Mouse (Mus musculus): ENCODE measurements around the gene Dmwd.

DNA sequence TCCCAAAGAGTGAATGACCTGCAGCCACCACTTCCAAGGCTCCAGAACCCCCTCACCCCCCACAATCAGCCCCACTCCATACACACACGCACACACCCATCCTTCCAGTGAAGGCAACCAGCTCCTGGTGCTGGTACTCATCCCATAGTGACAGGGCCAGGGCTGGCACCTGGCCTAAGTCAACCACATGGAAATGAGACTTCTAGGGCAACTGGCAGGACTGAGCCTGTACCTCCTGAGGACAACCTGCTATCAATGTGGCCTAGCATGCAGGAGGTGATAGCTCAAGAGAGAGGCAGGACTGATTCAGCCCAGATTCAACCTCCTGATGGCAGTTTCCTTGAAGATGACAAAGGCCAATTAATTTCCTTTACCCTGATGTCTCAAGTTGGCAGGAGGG, 24.3 kb downstream of the Dmwd start:
- TF ChIP-seq CTCF (IDR thresholded peaks at IDR 0.05; ENCODE audit: borderline replicate concordance, insufficient read depth, low read depth, low read length) (no peak), POLR2A (IDR thresholded peaks at IDR 0.05; ENCODE audit: borderline replicate concordance, insufficient read depth, low read length) (no peak)

Data from cerebellum, adult 2 months (tissue).